Mouse (Mus musculus): ENCODE measurements around the gene Pask.
"Not testable (repeated sequence)": the region's sequence is repeated elsewhere in the genome, so short reads cannot be mapped to it uniquely, and the experiment has no call there.

The Pask gene

DNA sequence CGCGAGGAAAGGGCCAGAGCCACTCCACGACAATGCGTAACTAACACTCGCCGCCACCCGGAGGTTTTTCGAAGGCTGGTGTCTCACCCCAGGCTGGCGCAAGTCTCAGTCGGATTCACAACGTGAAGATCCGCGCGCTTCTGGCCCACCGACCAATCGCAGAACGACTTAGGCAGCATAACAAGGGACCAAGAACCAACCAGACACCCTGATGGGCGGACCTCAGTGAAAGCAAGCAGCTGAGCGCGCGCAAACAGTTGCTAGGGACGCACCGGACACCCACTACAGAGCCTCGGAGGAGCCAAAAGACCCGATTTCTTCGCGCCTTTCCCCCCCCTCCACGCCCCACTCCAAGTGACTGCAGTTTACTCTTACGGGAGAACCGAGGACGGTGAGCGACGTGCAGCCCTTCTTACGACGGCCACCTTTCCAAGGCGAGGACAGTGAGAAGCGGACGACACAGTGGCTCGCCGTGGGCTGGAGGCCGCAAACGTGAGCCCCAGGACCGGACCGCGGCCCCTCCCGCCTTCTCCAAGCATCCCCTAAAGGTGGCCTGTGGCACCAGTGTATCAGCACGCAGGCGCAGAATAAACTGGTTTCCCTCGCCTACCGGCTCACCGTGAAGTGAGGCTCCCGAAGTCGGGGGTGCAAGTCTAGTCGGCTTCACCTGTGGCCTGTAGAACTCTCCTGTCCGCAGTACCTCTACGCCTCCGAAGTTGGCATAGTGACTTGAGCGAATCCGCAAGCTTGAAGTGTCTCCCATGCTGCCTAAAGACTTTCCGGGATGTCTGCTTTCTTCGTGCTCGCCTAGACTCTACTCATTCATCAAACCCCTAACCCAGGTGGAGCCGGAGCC, at the start of gene Pask, which contains the start of gene Ppp1r7:
Gene Pask, minus strand, starts transcription at position 835 of the 856 bp plus-strand sequence.
Gene Ppp1r7, plus strand, starts transcription at position 207 of the 856 bp plus-strand sequence.
- peak; percentile 96 for DNase-seq (ENCODE audit: low read depth, low spot score)

GRCm38 (mm10) chr1:93388906-93389305, 45.6 kb upstream of the Pask start:
- no peak for DNase-seq (ENCODE audit: low read depth, low spot score)

DNA sequence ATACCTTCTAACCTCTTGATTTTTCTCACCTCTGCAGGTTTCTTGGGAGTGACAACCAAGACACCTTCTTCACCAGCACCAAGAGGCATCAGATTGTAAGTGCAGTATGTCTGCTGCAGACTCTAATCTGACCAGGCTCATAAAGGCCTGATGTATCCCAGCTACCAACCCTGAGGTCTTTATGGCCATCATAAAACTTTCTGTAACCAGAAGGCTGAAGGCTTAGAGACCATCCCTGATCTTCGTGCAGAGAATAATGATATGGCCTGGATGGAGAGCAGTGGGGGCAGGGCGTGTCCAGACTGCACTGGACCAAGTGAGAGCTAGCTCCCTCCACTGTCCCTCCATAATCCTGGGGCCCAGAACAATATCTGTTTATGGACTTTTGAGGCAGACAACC, 43.9 kb upstream of the Pask start:
- DNase-seq (ENCODE audit: low read depth, low spot score): no peak

GRCm38 (mm10) chr1:93379117-93379516, 35.8 kb upstream of the Pask start:
- DNase-seq (ENCODE audit: low read depth, low spot score): no peak

DNA sequence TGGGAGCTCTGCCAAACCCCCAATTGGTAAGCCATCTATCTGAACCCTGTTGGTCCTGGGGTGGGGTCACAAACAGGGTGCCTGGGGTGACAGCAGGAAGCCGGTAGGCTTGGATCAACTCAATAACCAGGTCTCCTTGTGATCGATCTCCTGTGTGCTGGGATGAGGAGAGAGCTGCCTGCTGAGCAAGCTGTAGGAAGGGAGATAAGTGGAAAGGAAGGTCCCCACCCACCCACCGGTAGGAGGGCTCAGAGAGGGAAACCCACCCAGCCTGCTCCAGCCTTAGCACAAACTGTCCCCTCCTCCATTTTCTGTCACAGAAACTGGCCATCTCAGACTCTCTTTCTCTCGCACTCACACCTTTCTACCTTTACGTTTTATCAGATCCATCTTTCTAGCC, 34.0 kb upstream of the Pask start:
- DNase-seq (ENCODE audit: low read depth, low spot score): no peak

GRCm38 (mm10) chr1:93373665-93374064, 30.4 kb upstream of the Pask start, which contains the start of gene Ano7:
Gene Ano7 (plus strand): TSS chr1:93373930.
- DNase-seq (ENCODE audit: low read depth, low spot score): no peak

DNA sequence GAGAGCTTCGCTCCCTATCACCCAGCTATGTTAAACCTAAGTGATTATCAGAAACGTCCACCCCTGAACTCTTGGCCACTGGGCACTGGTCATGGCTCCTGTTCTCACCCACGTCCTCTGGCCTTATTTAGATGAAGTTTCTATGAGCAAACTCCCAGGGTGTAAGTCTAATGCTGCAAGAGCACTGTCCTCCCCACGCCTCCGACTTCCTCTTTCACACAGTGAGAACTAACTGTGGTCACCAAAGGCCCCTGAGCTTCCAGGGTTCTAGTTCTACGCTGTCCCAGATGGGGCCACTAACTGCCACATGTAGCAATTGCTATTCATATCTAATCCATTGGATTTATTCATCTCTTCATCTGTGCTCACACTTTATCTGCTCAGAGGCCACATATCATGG, 22.4 kb upstream of the Pask start:
- DNase-seq (ENCODE audit: low read depth, low spot score): no peak

DNA sequence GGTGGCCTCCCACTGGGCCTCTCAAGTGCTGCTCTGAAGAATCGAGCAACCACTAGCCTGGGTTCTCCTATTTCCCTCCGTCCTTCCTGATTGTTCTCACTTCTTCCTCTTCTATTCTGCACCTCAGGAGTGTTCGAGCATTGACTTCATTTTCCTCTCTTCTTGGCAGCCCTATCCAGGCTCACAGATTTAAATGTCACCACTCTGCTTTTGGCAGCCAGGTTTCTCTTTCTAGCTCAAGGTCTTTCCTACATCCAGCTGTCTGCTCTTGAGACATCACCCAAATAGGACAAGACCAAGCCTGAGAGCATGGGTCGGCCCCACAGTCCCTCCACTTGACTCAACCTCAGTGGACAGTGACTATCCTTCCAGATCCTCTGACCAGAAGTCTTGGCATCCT, 19.4 kb upstream of the Pask start:
- no peak for DNase-seq (ENCODE audit: low read depth, low spot score)

GRCm38 (mm10) chr1:93352724-93353123, 9.4 kb upstream of the Pask start:
- DNase-seq (ENCODE audit: low read depth, low spot score): no peak

GRCm38 (mm10) chr1:93349701-93350100, 6.4 kb upstream of the Pask start:
- DNase-seq (ENCODE audit: low read depth, low spot score): no peak

DNA sequence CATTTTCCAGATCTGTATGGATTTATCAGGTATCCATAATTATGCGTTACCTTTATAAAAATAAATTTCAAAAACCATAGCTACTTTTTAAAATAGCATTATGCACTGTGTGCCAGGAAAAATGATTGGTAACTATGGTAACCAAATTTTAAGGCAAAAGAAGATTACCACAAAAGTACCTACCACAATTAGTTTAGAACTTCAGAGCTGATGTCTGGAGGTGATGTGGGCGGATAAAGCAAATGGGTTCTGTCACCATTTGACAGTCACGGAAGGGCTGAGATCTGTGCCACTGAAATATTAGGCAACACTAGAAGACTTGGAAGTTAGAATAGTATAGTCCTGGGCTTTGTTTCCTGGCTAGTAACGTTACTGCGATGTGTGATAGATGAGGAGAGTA, 3.9 kb upstream of the Pask start:
- DNase-seq (ENCODE audit: low read depth, low spot score): no peak

GRCm38 (mm10) chr1:93343504-93344047, 294 bp upstream of the Pask start:
- peak; percentile 88 for DNase-seq (ENCODE audit: low read depth, low spot score)

DNA sequence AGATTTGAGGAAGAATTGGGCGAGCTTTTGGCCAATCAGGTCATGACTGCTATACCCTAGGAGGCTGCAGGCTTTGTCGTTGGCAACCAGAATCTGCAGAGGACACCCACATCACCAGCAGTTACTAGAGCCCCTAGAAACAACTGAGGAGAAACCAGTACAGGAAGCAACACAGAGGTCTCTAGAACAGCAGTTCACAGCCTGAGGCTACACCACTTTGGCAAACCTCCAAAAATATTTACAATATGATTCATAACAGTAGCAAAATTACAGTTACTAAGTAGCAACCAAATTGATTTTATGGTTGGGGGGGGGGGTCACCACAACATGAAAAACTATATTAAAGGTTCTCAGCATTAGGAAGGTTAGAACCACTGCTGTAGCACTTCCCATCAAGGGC, 8.7 kb downstream of the Pask start:
- no peak for DNase-seq (ENCODE audit: low read depth, low spot score)

- DNase-seq (ENCODE audit: low read depth, low spot score): no peak
These were observed 16.8 kb downstream of the Pask start for GRCm38 (mm10) chr1:93326446-93326845.

DNA sequence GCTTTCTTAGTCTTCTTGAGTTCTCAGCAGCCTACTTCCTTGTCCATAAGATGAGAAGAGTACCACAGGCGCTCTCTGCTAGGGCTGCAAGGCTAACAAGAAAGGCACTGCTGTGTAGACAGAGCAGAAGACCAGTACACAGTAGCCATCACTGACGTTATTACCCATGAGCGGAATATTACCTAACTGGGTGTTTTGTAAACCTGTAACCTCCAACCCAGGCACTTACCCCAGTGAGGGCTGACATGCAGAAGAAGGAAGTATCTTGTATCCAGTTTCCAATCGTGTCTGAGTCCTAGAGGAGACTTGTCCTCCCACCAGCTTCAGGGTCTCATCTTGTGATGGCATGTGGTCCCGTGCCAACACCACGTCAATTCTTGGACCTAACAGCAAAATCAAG, 19.3 kb downstream of the Pask start:
- no peak for DNase-seq (ENCODE audit: low read depth, low spot score)

DNA sequence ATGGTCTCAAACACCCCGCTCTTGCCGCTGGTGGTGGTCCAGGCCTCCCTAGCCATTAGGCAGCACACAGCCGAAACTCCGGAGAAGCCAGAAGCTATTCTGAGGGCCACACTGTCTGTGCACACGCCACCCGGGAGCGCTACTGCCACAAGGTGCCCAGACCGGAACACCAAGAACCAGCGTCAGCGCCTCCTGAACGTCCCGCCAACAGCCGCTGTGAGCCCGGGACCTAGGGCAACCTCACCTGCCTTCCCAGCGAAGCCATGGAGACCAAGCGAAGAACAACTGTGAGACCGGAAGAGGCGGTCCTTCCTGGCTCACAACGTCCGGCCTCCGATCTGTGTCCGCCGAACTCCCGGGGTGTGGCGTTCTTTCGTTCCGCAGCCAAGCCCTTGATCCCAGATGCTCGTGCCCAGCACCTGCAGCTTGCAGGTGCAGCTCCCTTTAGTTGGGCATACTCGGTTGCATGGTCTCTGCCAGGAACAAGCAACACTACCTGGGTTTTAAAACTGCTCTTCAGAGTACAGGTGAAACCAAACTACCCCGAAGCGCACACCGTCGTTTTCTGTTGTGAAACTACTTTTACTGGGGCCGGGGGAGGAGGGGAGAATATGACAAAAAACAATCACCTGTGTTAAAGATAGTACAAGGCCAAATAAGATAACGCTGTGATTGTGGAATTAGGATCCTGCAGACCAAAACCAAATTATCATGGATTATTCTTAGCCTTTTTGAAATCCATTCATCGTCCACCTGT, 37.5 kb downstream of the Pask start, which contains the start of gene Mterf4:
Gene Mterf4, minus strand, starts transcription at position 335 of the 757 bp plus-strand sequence.
- DNase-seq (ENCODE audit: low read depth, low spot score): peak; percentile 78

- DNase-seq (ENCODE audit: low read depth, low spot score): no peak
These were observed 42.7 kb downstream of the Pask start for GRCm38 (mm10) chr1:93300578-93300977.

DNA sequence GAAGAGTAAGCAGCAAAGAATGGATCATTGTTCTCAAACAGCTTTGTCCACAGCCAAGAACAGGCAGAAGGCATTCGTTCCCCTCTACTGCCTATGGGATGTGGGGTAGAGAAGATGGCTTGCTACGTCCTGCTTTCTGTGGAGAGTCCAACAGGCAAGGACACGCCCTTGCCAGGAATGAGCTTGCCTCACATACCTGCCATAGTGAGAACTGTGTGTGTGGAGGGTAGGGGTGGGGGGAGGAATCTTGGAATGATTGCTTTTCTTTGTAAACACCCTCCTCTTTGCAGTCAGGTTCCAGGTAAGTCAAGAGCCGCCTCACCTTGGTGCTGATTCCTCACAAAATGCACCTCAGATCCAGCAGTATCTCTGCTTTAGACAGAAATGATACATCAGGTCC, 43.5 kb downstream of the Pask start:
- no peak for DNase-seq (ENCODE audit: low read depth, low spot score)

- DNase-seq (ENCODE audit: low read depth, low spot score): not testable (repeated sequence)
These were observed 48.8 kb downstream of the Pask start for GRCm38 (mm10) chr1:93294491-93294890.

DNA sequence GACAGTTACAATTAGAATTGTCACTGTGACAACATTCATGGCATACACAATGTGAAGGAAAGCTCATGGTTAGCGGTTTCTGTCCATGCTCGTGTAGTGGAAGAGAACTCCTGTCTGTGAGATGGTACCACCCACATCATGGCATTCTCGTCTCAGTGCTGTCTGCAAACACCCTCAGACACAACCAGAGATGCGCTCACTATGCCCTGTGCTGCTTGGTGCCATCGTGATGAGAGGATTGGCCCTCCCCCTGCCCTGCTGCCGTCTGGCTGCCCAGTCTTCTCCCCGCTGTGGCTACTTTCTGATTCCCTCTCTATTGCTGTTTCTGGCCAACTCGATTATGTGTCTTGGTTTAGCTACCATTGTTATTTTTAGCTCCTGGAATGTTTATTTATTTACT, 51.3 kb downstream of the Pask start:
- no peak for DNase-seq (ENCODE audit: low read depth, low spot score)

DNA sequence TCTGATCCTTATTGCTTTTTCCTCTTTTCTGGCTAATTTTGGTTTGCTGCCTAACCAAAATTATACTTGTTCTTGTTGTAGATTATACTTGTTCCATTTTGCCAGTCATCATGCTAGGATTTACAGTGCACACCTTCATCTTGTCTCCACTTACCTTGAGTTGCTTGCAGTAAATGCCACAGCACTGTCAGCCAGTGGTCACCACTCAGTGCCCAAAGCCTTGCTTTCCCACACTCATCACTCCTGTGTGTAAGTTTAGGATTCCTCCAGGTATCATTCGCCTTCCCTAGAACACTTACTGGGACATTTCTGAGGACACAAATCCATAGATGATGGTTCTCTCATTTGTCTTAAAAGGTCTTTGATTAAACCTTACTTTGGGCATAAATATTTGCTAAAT, 51.7 kb downstream of the Pask start:
- DNase-seq (ENCODE audit: low read depth, low spot score): no peak

DNA sequence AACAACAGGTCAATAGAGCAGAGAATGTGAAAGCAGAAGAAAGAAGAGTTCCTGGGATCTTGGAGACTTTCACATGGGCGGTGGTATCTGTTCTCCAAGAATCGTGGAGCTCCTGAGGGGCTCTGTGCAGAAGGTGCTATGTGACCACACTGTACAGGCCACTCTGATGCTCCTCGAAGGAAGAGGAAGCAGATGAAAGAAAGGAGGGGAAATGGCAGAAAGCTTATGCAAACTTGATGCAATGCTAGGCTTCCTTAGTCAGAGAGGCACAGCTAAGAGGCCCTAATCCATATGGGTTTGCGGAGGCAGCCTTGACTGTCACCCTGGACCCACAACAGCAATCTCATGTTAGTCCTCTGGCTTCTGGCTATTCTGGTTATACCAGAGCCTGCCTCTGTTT, 52.3 kb downstream of the Pask start:
- no peak for DNase-seq (ENCODE audit: low read depth, low spot score)
